Mouse (Mus musculus) kidney, adult 2 months (tissue): ENCODE results near the gene Nt5c. TPM values are rescaled to one million over a fixed set of nuclear protein-coding genes. Genes with fewer than 3 reads are reported as not detected.
A peak's percentile ranks its signal among the peaks of the same experiment; 100 is the strongest.
"Not testable (repeated sequence)": the region's sequence is repeated elsewhere in the genome, so short reads cannot be mapped to it uniquely, and the experiment has no call there.

Experiments used
- DNase-seq: peaks from one replicate; pipeline ENCODE4 v3.0.0; 2021
- H3K27ac ChIP-seq: fragments of 200-500 bp; 2 replicates; pipeline ENCODE4 v1.5.1; 2012; ENCODE audit warnings: low read depth, low read length, control low read depth, inconsistent platforms; ENCODE audit not compliant: insufficient read depth
- H3K27me3 ChIP-seq: fragments of 200-500 bp; replicated peaks from 2 replicates; pipeline ENCODE4 v1.6.1; 2012; ENCODE audit warnings: mild to moderate bottlenecking, moderate library complexity, low read length, inconsistent platforms; ENCODE audit not compliant: control insufficient read depth, insufficient read depth
- H3K36me3 ChIP-seq: fragments of 200-500 bp; 2 replicates; pipeline ENCODE4 v1.6.1; 2012; ENCODE audit warnings: mild to moderate bottlenecking, moderate library complexity, low read length, inconsistent platforms; ENCODE audit not compliant: control insufficient read depth, insufficient read depth
- H3K4me1 ChIP-seq: fragments of 200-500 bp; 2 replicates; pipeline ENCODE4 v1.6.1; 2011; ENCODE audit warnings: low read length; ENCODE audit not compliant: control insufficient read depth, insufficient read depth
- H3K4me3 ChIP-seq: fragments of 200-500 bp; 2 replicates; pipeline ENCODE4 v1.5.1; 2011; ENCODE audit warnings: mild to moderate bottlenecking, low read depth, low read length, control low read depth; ENCODE audit not compliant: insufficient read depth
- CTCF ChIP-seq: fragments of 200-500 bp; conservative IDR thresholded peaks from 2 replicates; pipeline ENCODE4 v1.5.1; 2011; ENCODE audit warnings: low read depth, mild to moderate bottlenecking, control low read depth, low read length, moderate library complexity, mixed read lengths; ENCODE audit not compliant: insufficient read depth, insufficient read length
- POLR2A ChIP-seq: fragments of 200-500 bp; IDR thresholded peaks from one replicate; pipeline ENCODE4 v1.6.1; 2011; ENCODE audit warnings: low read depth, low read length, control low read depth
- WGBS: fragments of 180-500 bp; shearing (Covaris S2); methylation state at CpG from one replicate; pipeline ENCODE4 v1.1.7; 2018; 5-methylcytosine and 5-hydroxymethylcytosine counted together
- polyA plus RNA-seq: library from polyadenylated mRNA; depleted of rRNA; stranded (reverse); fragments of >200 nt; gene quantifications from 2 replicates; pipeline ENCODE4 v1.2.3, GENCODE M21; 2012; rRNA removed

Nt5c gene
- 47.6 and 50.5 TPM in 2 replicates for polyA plus RNA-seq

DNA sequence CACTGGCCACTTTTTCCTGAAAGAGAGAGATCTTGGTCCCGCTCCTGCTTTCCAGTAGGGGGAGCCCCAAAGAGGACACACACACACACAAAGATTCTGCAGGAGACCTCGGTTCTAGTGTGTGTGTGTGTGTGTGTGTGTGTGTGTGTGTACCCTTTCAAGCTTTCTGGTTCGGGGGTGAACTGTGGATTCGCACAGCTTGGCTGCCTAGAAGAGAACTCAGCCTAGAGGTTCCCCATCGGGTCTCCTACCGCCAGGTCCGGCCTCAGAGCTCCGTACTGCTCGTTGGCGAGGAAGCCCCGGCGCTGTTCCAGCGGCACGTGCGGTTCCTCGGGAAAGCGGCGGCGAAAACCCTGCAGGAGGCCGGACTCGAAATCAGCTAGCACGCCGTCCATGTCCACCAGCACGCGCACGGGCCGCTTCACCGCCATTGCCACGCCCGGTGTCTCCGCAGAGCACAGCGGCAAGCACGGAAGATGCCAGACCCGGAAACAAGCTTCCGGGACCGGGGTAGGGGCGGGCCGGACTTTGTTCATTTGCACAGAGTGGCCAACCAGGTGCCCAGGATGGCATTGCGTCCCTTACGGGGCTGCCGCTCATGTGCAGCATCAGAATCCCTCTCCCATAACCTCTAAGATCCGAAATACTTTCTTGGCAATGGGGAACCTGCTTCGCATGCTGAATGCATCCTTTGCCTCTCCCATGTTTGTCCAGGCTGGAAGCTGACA, at the start of gene Nt5c:
Nt5c (minus strand) TSS at position 507 of the 728 bp plus-strand sequence.
- peak; percentile 90 for DNase-seq
- Histone ChIP-seq H3K27ac (peak within 1 kb of the TSS; percentile 12; the same call in 1 of the 2 replicates), H3K27me3 (no peaks in the 10 kb centered on the region), H3K4me3 (peak within 1 kb of the TSS; percentile 77), H3K4me1 (no peaks in the 10 kb centered on the region; the same call in 1 of the 2 replicates), H3K36me3 (no peaks in the 10 kb centered on the region)
- TF ChIP-seq POLR2A = peak; percentile 21
- TF ChIP-seq CTCF = peak; percentile 73
- under 1% methylated on average over 43 of the region's 43 CpGs for WGBS

DNA sequence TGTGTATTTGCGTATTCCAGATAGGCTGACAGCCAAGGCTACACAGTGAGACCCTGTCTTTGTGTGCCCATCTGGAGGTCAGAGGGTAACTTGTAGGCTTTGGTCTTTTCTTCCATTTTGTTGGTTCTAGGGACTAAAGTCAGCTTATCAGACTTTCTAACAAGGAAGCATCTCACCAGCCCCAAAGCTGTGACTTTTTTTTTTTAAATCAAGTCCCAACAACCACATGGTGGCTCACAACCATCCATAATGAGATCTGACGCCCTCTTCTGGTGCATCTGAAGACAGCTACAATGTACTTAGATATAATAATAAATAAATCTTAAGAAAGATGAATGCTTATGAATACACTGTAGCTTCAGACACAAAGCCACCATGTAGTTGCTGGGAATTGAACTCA, 46.4 kb upstream of the Nt5c start:
- Histone ChIP-seq H3K4me3 (no peak overlapping the region), H3K4me1 (peaks cover 7% of the 10 kb centered on the region; the same call in 1 of the 2 replicates), H3K27me3 (no peaks in the 10 kb centered on the region), H3K36me3 (peaks cover 1% of the 10 kb centered on the region; the same call in 1 of the 2 replicates), H3K27ac (no peak overlapping the region)
- no peak for DNase-seq
- 78% methylated on average over 2 of the region's 2 CpGs for WGBS
- TF ChIP-seq POLR2A = no peak
- TF ChIP-seq CTCF = no peak

DNA sequence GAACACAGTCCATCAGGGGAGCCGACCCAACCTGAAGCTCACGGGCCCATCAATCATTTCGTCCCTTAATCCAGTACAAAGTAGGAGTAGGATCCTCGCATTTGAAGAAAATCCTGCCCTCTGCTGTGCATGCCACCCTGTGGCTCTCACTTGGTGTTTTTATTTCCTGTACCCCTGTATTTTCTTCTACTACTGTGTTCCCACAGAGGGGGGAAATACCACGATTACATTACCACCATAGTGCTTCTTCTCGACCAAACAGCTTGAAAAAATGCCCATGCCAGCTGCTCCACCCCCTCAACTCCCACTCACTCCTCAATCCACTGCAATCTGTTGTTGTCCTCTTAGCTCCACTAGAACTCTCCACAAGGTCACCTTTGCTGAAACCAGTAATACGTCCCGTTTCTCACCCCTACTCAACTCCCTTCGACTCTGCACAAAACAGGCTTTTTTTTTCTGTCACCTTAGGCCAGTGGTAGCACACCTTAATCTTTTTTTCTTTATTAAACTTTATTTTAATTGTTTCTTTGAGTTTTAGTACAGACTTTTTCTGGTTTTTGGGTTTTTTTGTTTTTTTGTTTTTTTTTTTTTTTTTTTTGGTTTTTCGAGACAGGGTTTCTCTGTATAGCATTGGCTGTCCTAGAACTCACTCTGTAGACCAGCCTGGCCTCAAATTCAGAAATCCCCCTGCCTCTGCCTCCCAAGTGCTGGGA, 45.4 kb upstream of the Nt5c start:
- Histone ChIP-seq H3K27ac (peak overlapping the region; percentile 70; the same call in 1 of the 2 replicates), H3K4me1 (peaks cover 7% of the 10 kb centered on the region; the same call in 1 of the 2 replicates), H3K36me3 (peaks cover 1% of the 10 kb centered on the region), H3K27me3 (no peaks in the 10 kb centered on the region), H3K4me3 (no peak overlapping the region)
- DNase-seq = no peak
- no peak for TF ChIP-seq CTCF
- no peak for TF ChIP-seq POLR2A
- WGBS = 71% methylated on average over 10 of the region's 10 CpGs

- WGBS = 2% methylated on average over 62 of the region's 70 CpGs
- peak; percentile 66 for TF ChIP-seq POLR2A
- TF ChIP-seq CTCF = no peak
- Histone ChIP-seq H3K27me3 (no peaks in the 10 kb centered on the region), H3K4me1 (peaks cover 7% of the 10 kb centered on the region; the same call in 1 of the 2 replicates), H3K27ac (peak within 1 kb of the TSS; percentile 93), H3K4me3 (peak within 1 kb of the TSS; percentile 67), H3K36me3 (peaks cover 1% of the 10 kb centered on the region)
- DNase-seq = peak; percentile 99
These were observed 44.5 kb upstream of the Nt5c start, which contains the start of gene Sumo2 for GRCm38 (mm10) chr11:115536038-115536681. TSS of gene Sumo2 (minus strand) at chr11:115536276.

DNA sequence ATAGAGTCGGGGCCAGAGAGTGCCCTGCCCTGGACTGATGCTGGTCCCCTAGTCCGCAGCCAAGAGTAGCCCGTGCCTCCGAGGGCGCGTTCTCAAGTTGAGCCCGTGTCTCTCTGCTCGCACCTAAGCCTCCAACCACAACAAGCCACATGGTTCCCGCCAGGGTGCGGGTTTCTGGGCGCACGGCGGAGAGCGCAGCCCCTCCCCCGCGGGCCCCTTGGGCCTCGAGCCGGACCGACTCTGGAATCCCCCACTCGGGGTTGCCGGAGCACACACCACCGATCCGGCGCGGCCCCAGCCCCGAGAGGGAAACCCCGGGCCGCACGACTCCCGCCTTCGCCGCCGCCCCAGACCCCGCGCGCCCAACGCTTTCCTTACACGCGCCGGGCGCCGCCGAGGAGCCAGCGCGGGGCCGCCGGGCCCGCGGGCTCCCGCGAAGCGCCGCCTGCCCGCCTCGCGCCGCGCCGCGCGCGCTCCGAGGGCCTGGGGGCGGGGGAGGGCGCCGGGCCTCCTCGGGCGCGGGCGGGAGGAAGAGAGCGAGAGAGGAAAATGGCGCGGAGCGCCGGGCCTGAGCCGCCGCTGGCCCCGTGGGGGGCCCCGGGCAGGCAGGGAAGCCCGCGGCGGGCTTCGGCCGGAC, 43.9 kb upstream of the Nt5c start:
- Histone ChIP-seq H3K36me3 (peaks cover 1% of the 10 kb centered on the region), H3K4me3 (peak overlapping the region; percentile 67), H3K4me1 (peaks cover 7% of the 10 kb centered on the region; the same call in 1 of the 2 replicates), H3K27ac (peak overlapping the region; percentile 93), H3K27me3 (no peaks in the 10 kb centered on the region)
- DNase-seq = peak; percentile 49
- TF ChIP-seq POLR2A (no peak), CTCF (no peak)
- WGBS = under 1% methylated on average over 74 of the region's 84 CpGs

DNA sequence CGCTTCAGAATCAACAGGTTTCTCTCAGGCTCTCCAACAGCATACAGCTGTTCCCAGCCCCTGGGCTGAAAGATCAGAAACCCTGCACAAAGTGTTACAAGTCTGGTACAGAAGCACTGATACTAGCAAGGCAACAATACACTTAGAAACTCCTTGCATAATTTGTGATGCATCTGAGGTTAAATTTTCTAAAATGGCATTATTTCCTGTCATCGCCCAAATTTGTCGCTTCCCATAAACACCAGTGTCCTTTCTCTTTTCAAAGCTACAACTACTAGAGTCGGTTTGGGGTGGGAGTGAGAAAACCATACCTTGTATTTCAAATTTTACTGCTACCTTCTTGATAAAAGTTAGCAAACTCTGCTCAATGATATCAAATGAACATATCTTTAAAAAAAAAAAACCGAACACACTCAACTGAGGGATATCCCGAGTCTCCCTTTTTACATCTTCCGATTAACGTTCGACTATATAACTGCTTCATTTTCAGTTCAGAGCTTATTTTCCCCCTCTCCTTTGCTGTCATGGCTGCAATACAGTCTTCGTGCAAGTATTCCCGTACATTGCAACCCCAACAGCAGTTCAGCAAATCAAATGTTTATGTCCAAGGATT, 43.2 kb upstream of the Nt5c start:
- Histone ChIP-seq H3K27ac (no peak overlapping the region), H3K4me3 (peak overlapping the region; percentile 67), H3K27me3 (no peaks in the 10 kb centered on the region), H3K36me3 (peaks cover 4% of the 10 kb centered on the region), H3K4me1 (peaks cover 7% of the 10 kb centered on the region; the same call in 1 of the 2 replicates)
- DNase-seq = no peak
- TF ChIP-seq CTCF (no peak), POLR2A (no peak)
- WGBS = 1% methylated on average over 11 of the region's 11 CpGs

DNA sequence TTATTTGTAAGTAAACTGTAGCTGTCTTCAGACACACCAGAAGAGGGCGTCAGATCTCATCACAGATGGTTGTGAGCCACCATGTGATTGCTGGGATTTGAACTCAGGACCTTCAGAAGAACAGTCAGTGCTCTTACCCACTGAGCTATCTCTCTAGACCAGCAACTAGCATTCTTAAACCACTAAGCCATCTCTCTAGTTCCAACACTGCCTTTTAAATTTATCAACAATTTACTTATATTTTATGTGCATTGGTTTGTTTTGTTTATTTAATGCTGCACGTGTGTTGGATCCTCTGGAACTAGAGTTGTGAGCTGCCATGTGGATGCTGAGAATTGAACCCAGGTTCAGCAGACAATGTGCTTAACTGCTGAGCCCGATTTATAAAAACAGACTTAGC, 34.8 kb upstream of the Nt5c start:
- not testable (repeated sequence) for H3K4me3 ChIP-seq, H3K27ac ChIP-seq, DNase-seq, H3K27me3 ChIP-seq, H3K4me1 ChIP-seq
- WGBS = 77% methylated on average over 3 of the region's 3 CpGs
- H3K36me3 ChIP-seq = peaks cover 10% of the 10 kb centered on the region
